Mouse (Mus musculus) granulocyte monocyte progenitor cell, adult 5-6 weeks (primary cell): Measurements from ENCODE around the gene Fam184a. TPM values are rescaled to one million over a fixed set of nuclear protein-coding genes. Genes with fewer than 3 reads are reported as not detected.

Experiments used
- ATAC-seq: replicated peaks from 2 replicates; pipeline ENCODE4 v1.8.0; 2016; ENCODE audit warnings: mild to moderate bottlenecking, moderate TSS enrichment, inconsistent platforms; ENCODE audit not compliant: poor library complexity, severe bottlenecking
- total RNA-seq, 2 experiments: library from RNA; stranded (forward) in 1 of 2; stranded (reverse) in 1 of 2; fragments of 200-712, 200-1000 nt in 1 of 2; fragments of >200 nt in 1 of 2; fragmentation: Nextera tagmentation in 1 of 2; gene quantifications; 2 replicates each; pipeline ENCODE4 v1.2.3; 2014 to 2017

The Fam184a gene
- total RNA-seq (2014; fragmentation: Nextera tagmentation) = 1.7 TPM in 1 of 2 replicates, not detected in the other
- 0.43 and 3.4 TPM in 2 replicates for total RNA-seq (2017)

DNA sequence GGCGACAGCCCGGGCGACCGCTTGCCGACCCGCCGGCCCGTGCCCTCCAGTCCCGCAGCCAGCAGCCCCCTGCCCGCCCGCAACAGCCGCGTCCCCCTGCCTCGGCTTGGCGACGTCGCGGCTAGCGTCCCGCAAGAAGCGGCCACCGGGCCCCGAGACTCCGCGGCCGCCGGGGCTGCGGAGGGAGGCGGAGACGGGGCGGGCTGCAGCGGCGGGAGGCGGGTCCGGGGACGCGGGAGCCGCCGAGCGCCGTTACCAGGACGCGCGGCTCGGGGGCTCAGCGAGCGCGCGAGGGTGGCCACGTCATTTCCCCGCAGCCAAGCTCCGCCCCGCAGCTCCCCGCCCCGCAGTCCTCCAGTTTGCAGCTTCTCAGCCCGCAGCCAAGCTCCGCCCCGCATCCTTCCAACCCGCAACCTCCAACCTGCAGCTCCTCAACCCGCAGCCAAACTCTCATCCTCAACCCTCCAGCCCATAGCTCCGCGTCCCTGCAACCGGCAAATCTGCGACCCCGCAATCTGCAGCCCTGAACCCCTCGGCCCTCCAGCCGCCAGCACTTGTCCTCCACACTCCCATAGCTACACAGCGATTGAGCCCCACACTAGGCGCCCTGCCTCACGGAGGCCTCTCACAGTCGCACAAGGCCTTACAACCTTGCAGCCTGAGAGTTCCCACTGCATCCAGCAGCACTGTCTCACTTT lies at the start of gene Fam184a:
Gene Fam184a, minus strand, starts transcription at position 169 of the 698 bp plus-strand sequence.
- ATAC-seq = peak; percentile 91

DNA sequence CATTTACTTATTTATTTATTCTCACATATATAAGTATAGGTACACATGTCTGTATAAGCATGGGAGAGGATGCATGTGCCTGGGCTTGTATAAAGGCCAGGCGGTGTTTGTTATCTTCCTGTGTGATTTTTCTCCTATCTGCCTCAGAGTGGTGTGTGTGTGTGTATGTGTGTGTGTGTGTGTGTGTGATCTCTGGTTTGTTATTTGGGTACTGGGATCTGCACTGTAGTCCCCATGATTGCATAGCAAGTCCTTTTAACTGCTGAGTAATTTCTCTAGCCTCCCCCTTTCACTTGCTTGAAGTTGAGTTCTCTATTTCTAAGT lies 45.3 kb upstream of the Fam184a start:
- no peak for ATAC-seq

DNA sequence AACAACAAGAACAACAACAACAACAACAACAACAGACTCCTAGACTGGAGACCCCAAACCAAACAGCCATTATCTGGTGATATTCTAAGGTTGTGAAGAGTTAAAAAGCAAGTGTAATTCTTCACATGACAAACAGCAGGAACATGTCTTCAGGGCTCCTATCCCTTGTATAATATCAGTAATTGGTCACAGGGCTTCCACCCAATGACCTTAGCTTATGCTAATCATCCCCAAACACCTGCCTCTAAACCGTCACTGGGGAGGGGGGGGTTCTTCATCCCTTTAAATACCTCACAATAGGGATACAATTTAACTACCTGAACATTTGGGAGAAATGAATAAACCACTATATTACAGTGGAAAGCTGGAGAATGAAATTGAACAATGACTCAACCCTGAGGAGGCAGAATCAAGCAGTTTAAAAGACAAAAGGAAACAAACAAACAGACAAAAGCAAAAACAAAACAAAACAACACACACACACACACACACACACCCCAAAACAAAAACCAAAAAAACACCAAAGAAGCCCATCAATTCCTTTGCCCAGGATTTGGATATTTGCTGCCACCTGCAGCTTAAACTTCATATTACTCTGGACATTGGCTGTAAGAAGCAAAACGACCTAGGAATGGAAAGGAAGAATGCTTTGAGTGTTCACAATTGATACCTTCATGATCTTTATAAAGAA lies 44.8 kb upstream of the Fam184a start:
- no peak for ATAC-seq

DNA sequence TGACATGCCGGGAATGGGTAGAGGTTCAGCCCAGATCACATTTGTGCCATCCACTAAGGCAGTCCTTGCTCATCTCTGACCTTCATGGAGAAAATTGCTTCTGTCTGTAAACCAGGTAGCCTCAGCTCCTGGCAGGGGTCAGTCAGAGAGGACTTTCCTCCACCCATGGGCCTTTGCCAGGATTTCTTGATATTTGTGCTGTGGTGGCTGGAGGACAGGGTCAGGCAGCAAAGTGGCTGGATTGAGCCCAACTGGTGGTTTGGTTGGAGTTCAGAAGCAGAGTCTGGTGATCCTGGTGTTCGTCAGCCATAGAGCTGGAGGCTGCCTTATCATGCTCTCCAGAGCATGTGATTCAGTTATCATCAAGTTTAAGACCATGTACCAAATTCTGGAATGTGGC lies 40.4 kb upstream of the Fam184a start:
- no peak for ATAC-seq

DNA sequence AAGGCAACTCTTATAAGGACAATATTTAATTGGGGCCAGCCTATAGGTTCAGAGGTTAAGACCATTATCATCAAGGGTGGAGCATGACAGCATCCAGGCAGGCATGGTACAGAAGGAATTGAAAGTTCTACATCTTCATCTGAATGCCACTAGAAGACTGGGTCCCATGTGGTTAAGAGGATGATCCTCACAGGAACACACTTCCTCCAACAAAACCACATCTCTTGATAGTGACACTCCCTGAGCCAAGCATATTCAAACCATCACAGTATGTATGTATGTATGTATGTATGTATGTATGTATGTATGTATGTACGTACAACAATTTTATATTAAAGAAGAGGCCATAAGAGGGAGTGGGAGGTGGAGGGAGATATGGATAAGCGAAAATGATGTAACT lies 25.7 kb upstream of the Fam184a start:
- no peak for ATAC-seq

DNA sequence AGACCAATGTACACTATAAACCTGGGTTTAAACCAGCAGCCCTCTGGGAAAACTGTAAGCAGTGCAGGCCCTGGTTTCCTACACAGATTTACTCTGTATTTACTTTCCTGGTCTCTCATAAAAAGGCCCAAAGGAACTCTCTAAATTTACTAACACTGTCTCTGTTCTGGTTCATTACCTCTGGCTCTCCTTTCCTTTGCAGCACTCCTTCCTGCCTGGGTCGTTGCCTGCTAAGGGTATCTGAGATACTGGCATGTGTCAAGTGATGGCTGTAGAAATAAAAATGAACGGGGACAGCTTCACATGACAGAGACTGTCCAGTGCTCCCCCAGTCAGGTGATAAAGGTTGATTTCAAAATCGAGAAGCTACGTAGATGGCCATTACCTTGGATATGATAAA lies 21.8 kb upstream of the Fam184a start:
- no peak for ATAC-seq

DNA sequence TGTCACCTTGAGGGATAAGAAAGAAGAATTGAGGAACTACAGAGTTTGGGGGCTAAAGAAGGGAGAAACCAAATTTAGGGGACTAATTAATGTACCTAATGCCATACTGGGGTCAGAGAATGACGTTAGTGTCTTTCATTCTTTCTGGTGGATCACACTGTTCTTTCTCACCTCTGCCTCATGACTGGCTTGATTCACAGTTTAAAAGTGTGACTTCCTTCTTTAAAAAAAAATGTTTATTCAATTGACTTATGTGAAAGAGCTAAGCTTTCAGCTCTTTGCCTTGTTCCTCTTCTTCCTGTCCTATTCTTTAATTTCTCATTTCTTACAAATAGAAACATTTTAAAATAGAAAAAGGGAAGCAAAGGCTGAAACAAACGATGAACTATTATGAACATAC lies 20.6 kb upstream of the Fam184a start:
- no peak for ATAC-seq

DNA sequence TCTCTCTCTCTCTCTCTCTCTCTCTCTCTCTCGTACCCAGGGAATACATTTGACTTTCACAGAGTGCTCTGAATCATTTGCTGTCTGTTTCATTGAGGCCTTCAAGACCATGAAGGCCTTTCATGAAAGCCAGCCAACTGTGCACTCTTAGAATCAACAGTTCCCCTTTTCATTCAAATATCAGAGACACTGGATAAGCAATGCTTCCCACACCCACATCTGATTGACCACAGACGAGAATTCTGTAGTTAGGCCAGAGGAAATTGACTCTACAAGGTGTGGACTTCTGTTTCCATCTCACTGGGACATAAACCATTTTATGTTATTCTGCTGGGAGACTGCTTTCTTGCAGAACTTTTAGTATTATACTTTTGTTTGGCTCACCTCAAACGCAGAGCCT lies 17.8 kb upstream of the Fam184a start:
- peak; percentile 27; the same call in 1 of the 2 replicates for ATAC-seq

DNA sequence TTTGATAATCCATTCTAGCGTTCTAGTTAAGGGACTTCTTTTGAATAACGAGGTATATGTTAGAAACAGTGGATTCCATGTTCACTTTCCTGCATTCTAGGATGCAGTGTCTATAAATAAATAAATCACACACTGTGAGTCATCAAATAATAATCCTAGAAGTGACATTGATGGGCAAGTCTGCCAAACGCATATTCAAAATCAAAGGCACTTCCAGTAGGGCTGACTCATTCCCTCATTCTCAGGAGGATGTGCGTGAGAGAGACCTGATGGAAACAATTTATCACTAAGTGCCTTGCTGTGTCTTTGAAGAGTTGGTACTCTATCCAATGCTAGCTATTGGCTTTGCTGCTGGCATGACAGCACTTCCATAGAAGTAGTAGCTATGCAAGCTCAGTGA lies 14.5 kb upstream of the Fam184a start:
- no peak for ATAC-seq

DNA sequence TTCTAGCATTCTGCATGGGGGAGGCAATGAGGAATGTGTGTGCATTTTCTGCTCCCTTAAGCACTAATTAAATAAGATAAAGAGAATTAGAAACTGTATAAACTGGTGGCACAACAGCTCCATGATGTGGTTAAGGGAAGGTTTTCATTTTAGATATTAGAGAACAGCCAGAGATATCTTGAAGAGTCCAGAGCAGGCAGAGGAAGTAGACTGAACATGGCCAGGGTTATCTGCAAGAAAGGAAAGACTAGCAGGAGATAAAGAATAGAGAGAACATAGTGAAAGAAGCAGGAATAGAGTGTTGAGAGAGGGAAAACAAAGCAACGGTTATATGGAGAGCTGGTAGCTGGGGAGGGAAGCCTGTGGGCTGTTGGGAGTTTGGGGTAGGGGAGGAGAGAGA lies 1.8 kb upstream of the Fam184a start:
- ATAC-seq = no peak

DNA sequence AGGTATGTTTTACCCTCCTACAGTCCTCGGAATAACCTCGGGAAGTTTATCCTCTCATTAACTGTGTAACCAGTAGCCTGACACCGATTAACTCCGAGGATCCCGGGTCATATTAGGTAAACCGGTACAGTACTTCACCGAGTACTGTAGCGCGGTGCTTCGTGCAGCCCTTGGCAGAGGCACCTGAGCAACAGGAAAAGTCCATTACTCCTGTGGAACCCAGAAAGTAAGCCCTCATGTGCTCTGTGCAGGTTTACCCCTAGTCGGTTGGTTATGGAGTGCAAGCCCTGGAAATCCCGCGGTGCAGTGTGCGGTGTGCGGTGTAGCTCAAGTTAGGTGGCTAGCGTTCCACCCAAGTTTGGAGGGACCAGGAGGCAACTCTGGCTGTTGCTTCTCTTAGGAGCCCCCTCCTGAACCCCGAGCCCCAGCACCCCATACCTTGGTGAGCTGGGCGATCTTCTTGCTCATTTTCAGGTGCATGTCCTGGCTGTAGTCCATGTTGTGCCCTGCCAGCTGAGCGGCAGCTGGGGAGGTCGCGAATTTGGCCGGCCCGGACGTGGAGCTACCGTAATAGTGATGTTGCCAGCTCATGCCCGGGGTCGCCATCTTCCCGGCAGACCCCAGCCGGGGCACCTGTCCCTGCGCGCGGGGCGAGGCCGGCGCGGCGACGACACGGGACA lies 508 bp downstream of the Fam184a start:
- ATAC-seq = peak; percentile 35

DNA sequence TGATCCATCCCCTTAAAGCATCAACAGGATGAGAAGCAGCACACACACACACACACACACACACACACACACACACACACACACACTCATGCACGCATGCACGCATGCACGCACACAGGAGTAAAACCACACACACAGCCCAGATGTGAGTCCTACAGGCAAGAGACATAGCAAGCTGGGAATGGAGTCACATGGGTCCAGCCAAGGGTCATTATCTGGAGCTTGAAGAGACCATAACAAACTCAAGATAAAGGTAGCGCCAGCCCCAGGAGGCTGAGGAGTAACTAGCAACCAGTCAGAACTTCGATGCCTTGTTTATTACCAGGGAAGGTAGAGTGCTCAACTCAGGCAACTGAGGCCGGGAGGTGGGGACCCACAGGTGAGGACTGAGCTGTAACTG lies 4.9 kb downstream of the Fam184a start:
- no peak for ATAC-seq

DNA sequence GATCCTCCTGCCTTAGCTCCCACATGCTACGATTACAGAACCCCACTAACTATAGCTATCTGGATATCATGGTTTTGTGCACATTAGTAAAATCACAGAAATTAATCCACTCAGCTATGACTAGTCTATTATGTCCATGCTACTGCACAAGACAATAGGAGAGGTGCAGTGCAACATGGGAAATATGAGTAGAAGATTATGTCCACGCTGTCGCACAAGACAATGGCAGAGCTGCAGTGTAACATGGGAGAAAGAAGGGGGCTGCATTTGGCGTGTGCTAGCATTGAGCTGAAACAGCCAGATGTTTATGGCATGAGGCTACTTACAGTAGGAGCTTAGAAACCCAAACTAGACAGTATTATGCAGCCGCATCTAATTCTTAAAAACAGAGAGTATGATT lies 8.0 kb downstream of the Fam184a start:
- ATAC-seq = no peak

DNA sequence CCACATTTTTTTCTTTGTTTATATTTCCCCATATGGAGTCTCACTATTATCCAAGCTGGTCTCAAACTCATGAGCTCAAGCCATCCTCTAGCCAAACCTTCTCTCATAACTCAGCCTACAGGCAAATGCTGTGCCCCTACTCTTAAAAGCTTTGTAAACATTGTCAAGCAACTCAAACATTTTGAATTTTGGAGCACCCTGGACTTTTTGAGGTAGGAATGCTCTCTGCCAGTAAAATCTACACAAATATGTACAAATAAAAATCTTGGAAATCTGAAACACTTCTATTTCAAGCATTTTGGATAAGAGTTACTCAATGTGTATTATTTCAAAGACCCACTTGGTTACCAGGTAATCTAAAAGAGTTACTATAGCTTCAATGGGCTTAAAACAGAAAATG lies 10.9 kb downstream of the Fam184a start:
- no peak for ATAC-seq

DNA sequence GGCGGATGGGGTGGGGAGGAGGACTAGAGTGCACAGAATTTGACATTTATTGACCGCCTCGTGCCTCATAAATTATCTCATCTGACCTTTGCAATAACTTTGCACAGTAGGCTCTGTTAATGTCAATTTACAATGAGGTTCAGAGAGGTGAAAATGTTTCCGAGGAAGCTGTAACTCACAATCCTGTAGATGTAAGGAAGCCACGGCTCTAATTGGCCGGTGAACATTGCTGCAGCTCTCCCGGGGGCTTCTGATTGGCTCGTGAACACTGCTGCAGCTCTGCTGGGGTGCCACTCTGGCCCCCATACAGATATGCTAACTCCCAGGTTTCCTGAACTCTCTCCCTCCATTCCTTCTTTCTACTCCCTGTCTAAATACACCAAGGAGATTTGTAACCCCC lies 12.1 kb downstream of the Fam184a start:
- no peak for ATAC-seq

DNA sequence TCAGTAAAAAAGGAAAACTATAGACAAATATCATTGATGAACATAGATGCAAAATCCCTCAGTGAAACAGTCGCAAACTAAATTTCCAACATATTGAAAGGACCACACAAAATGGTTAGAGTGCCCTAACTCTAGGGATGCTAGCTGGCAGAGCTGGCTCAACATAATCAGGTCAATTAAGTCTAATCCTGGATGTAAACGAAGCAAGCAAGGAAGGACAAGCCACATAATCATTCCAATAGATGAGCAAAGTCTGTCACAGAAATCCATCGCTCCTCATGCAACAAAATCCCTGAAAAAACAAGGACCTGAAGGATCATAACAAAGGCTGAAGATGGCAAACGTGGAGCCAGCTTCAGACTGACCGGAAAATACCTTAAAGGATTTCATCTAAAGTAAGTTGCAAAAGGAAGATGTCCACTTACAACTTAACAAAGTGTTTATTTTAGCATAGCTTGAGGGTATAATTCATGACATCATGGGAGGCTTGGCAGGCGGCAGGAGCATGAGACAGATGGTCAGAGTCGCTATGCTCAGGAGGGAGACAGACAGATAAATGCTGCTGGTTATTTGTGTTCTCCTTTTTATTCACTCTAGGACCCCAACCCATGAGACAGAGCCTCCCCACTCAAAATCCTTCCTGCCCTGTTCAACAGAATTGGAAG lies 15.6 kb downstream of the Fam184a start:
- no peak for ATAC-seq

DNA sequence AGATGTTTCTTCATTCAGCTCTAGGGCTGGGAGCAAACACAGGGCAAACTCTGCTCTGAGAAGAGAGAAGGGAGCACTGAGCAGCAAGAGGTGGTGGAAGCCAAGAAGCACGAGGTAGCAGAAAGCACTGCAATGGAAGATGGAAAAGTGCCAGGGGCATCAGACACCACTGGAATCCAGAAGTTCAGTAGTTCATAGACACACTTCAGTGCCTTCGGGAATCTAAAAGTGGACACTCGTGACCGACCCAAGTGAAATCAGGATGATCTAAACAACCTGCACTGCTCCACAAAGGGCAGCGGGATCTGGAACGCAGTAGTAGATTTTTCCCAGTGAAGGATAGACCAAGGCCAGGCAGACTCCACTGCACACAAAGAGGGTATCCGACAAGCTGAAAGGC lies 18.6 kb downstream of the Fam184a start:
- ATAC-seq = no peak

DNA sequence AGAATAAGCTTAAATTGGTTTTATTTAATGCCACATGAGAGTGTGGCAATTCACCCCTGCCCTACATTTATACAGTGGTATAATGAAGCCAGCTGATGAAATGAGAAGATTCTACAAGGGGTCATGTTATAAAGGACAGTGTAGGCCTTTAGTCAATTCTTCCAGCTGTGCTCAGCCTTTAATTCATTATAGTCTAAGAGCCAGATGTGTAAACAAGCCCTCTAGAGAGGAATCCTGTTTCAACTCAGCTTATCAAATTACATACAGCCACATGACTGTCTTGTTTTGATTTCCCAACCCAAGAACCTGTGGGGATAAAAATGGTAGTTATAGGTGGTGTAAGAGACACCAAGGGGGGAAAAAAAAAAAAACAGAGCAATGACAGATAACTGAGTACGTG lies 22.0 kb downstream of the Fam184a start:
- ATAC-seq = no peak

DNA sequence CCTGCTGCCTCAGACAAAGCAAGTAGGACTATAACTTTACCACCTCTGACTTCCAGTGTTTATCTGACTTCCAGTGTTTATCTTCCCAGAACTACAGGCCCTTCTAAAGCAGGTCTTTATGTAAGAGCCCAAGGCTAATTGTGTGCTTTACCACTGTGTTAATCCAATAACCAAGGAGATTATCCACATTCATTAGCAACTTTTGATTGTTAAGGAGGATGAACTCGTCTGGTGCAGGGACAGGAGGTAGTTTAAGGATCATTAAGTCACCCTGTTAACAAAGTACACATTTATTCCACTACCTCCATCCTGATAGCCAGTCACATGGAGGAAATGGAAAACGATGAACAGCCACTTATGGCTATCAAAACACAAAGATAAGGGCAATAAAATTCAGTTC lies 25.6 kb downstream of the Fam184a start:
- no peak for ATAC-seq

DNA sequence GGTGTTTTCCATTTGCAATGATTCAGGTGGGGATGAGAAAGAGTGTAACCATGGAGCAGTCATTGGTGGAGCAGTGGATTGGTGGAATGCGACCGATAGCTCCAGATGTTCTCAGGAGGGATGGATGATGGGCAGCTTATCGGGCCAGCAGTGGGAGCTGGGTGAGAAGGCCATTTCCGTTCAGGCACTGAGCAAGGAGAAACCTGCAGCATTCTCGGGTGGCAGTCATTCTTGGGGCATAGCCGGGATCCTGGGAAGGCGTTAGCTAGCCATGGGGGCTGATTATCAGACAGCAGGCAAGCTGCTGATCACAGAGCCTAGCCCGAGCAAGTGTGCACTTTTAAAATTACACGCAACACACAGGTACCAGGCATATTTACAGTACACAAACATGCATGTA lies 46.4 kb downstream of the Fam184a start:
- ATAC-seq = no peak

DNA sequence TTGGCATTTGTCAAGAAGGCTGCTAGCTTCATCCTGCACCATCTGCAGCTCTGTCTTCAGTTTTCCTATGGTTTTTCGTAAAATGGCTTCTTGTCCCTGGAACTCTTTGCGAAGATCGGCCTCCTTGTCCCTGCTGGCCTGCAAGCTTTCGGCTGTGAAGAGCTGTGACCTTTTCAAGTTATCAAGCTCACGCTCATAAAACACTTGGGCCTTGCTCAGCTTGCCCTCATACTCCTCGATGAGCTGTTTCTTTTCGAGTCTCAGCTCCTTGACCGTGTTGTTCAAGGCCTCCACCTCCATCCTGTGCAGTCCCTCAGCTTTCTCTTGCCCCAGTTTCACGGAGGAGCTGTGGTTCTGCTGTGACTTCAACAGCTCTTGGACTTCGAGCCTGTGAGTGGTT lies 52.4 kb downstream of the Fam184a start:
- ATAC-seq = no peak
